Mouse (Mus musculus) stomach, postnatal 0 days (tissue): ENCODE measurements around the gene Rell1. TPM values are rescaled to one million over a fixed set of nuclear protein-coding genes. Genes with fewer than 3 reads are reported as not detected.

ENCODE experiments used
- ATAC-seq: fragments of 200-750 bp; cut with Nextera tagmentation; 2 replicates; pipeline ENCODE4 v1.8.0; 2017; ENCODE audit not compliant: low FRiP score, low TSS enrichment
- DNase-seq: peaks from one replicate; pipeline ENCODE4 v3.0.0-alpha.2; 2016; ENCODE audit warnings: low spot score
- H3K27ac ChIP-seq: fragments of 300-500 bp; sonication (generic); replicated peaks from 2 replicates; pipeline ENCODE4 v1.5.1; 2014; ENCODE audit warnings: mild to moderate bottlenecking, control low read depth
- H3K27me3 ChIP-seq: fragments of 300-500 bp; sonication (generic); 2 replicates; pipeline ENCODE4 v1.6.1; 2014; ENCODE audit warnings: low read length; ENCODE audit not compliant: control insufficient read depth, insufficient read depth
- H3K36me3 ChIP-seq: fragments of 300-500 bp; sonication (generic); 2 replicates; pipeline ENCODE4 v1.6.1; 2014; ENCODE audit warnings: low read length, mixed read lengths; ENCODE audit not compliant: control insufficient read depth, insufficient read depth
- H3K4me1 ChIP-seq: fragments of 300-500 bp; sonication (generic); replicated peaks from 2 replicates; pipeline ENCODE4 v1.6.1; 2014; ENCODE audit warnings: antibody characterized with exemption; ENCODE audit not compliant: control insufficient read depth, insufficient read depth
- H3K4me2 ChIP-seq: fragments of 300-500 bp; sonication (generic); replicated peaks from 2 replicates; pipeline ENCODE4 v1.6.1; 2014; ENCODE audit warnings: low read depth, mild to moderate bottlenecking, control low read depth, moderate library complexity
- H3K4me3 ChIP-seq: fragments of 300-500 bp; sonication (generic); 2 replicates; pipeline ENCODE4 v1.5.1; 2014; ENCODE audit warnings: low read depth, low read length, control low read depth
- H3K9ac ChIP-seq: fragments of 300-500 bp; sonication (generic); 2 replicates; pipeline ENCODE4 v1.6.1; 2014; ENCODE audit warnings: mild to moderate bottlenecking, low read length, control low read depth, mixed read lengths
- H3K9me3 ChIP-seq: fragments of 300-500 bp; sonication (generic); 2 replicates; pipeline ENCODE4 v1.6.1; 2016; ENCODE audit warnings: low read length; ENCODE audit not compliant: control insufficient read depth
- CTCF ChIP-seq: IDR thresholded peaks from 2 replicates; pipeline ENCODE4 v1.5.1; 2016; ENCODE audit warnings: antibody characterized with exemption, low read depth, mild to moderate bottlenecking, moderate library complexity
- EP300 ChIP-seq: optimal IDR thresholded peaks from 2 replicates; pipeline ENCODE3; 2016; ENCODE audit warnings: antibody characterized with exemption
- WGBS: fragments of 180-500 bp; shearing (Covaris S2); extraction: QIAGEN DNeasy Blood & Tissue Kit; methylation state at CpG from one replicate; pipeline ENCODE4 v1.1.7; 2014; 5-methylcytosine and 5-hydroxymethylcytosine counted together
- polyA plus RNA-seq: library from polyadenylated mRNA; unstranded; fragments of >200 nt; fragmentation: Nextera tagmentation; extraction: Ambion mirVana; gene quantifications from 2 replicates; pipeline ENCODE4 v1.2.1, GENCODE M21; 2015

The Rell1 gene
- polyA plus RNA-seq, 1 experiment from 2014 or later, result 17.4 TPM

- no peak overlapping the region for H3K4me2 ChIP-seq
- H3K4me3 ChIP-seq, result no peak overlapping the region
- WGBS, result 75% methylated on average over 18 of the region's 18 CpGs
- H3K9ac ChIP-seq, result no peak overlapping the region
- DNase-seq (no peak), ATAC-seq (no peak)
- no peaks in the 10 kb centered on the region for H3K4me1 ChIP-seq
- no peaks in the 10 kb centered on the region for H3K36me3 ChIP-seq
- H3K9me3 ChIP-seq, result no peaks in the 10 kb centered on the region
- no peaks in the 10 kb centered on the region for H3K27me3 ChIP-seq
- H3K27ac ChIP-seq, result no peak overlapping the region
- TF ChIP-seq CTCF (no peak), EP300 (no peak)
These were observed 9.6 kb downstream of the Rell1 start for GRCm38 (mm10) chr5:63958963-63959708.

GRCm38 (mm10) chr5:63957607-63958006 is 11.1 kb downstream of the Rell1 start:
- DNase-seq, result no peak
- Histone ChIP-seq H3K4me3 (no peak overlapping the region), H3K27me3 (no peaks in the 10 kb centered on the region), H3K36me3 (no peaks in the 10 kb centered on the region), H3K27ac (no peak overlapping the region), H3K4me2 (no peak overlapping the region), H3K9ac (no peak overlapping the region), H3K4me1 (no peaks in the 10 kb centered on the region), H3K9me3 (no peaks in the 10 kb centered on the region)
- ATAC-seq, result no peak
- TF ChIP-seq CTCF (no peak), EP300 (no peak)
- WGBS, result 71% methylated on average over 8 of the region's 8 CpGs

- WGBS, result 88% methylated on average over 11 of the region's 11 CpGs
- H3K9ac ChIP-seq, result no peak overlapping the region
- no peak overlapping the region for H3K27ac ChIP-seq
- DNase-seq, result no peak
- H3K4me3 ChIP-seq, result no peak overlapping the region
- H3K27me3 ChIP-seq, result no peaks in the 10 kb centered on the region
- no peak overlapping the region for H3K4me2 ChIP-seq
- H3K4me1 ChIP-seq, result 0 out of 2 replicates have a peak, but pooled peaks cover 2% of the 10 kb centered on the region
- ATAC-seq, result no peak
- TF ChIP-seq EP300 (no peak), CTCF (no peak)
- H3K9me3 ChIP-seq, result no peaks in the 10 kb centered on the region
- no peaks in the 10 kb centered on the region for H3K36me3 ChIP-seq
These were observed 12.3 kb downstream of the Rell1 start for GRCm38 (mm10) chr5:63956411-63956810.

GRCm38 (mm10) chr5:63953401-63954032 is 15.2 kb downstream of the Rell1 start:
- Histone ChIP-seq H3K9ac (no peak overlapping the region), H3K27me3 (no peaks in the 10 kb centered on the region), H3K36me3 (no peaks in the 10 kb centered on the region), H3K9me3 (no peaks in the 10 kb centered on the region), H3K4me3 (no peak overlapping the region), H3K4me1 (0 out of 2 replicates have a peak, but pooled peaks cover 6% of the 10 kb centered on the region), H3K4me2 (no peak overlapping the region), H3K27ac (no peak overlapping the region)
- DNase-seq, result no peak
- WGBS, result 79% methylated on average over 15 of the region's 15 CpGs
- ATAC-seq, result peak; percentile 54
- no peak for TF ChIP-seq EP300
- TF ChIP-seq CTCF, result no peak

GRCm38 (mm10) chr5:63952039-63952438 is 16.7 kb downstream of the Rell1 start:
- no peak overlapping the region for H3K4me3 ChIP-seq
- H3K4me1 ChIP-seq, result 0 out of 2 replicates have a peak, but pooled peaks cover 6% of the 10 kb centered on the region
- TF ChIP-seq EP300 (no peak), CTCF (no peak)
- no peak overlapping the region for H3K9ac ChIP-seq
- no peak overlapping the region for H3K4me2 ChIP-seq
- H3K27ac ChIP-seq, result no peak overlapping the region
- DNase-seq, result no peak
- no peaks in the 10 kb centered on the region for H3K27me3 ChIP-seq
- ATAC-seq, result no peak
- H3K9me3 ChIP-seq, result no peaks in the 10 kb centered on the region
- H3K36me3 ChIP-seq, result no peaks in the 10 kb centered on the region
- WGBS, result 81% methylated on average over 6 of the region's 6 CpGs

- H3K4me1 ChIP-seq, result 0 out of 2 replicates have a peak, but pooled peaks cover 6% of the 10 kb centered on the region
- no peak overlapping the region; the same call in 1 of the 2 replicates for H3K27ac ChIP-seq
- 61% methylated on average over 11 of the region's 11 CpGs for WGBS
- no peak for TF ChIP-seq EP300
- no peak for TF ChIP-seq CTCF
- DNase-seq (no peak), ATAC-seq (0 out of 2 replicates have a peak, but pooled peaks have one; percentile 25)
- no peak overlapping the region for H3K9ac ChIP-seq
- no peaks in the 10 kb centered on the region for H3K9me3 ChIP-seq
- no peak overlapping the region for H3K4me2 ChIP-seq
- H3K4me3 ChIP-seq, result no peak overlapping the region
- H3K36me3 ChIP-seq, result no peaks in the 10 kb centered on the region
- no peaks in the 10 kb centered on the region for H3K27me3 ChIP-seq
These were observed 17.2 kb downstream of the Rell1 start for GRCm38 (mm10) chr5:63951421-63951911.
